Mouse (Mus musculus) kidney, postnatal 0 days (tissue): ENCODE measurements around the gene Palmd. TPM values are rescaled to one million over a fixed set of nuclear protein-coding genes. Genes with fewer than 3 reads are reported as not detected.

Source experiments
- ATAC-seq: fragments of 200-750 bp; cut with Nextera tagmentation; replicated peaks from 2 replicates; pipeline ENCODE4 v1.8.0; 2017; ENCODE audit warnings: low read depth, moderate number of reproducible peaks, moderate TSS enrichment, moderate library complexity; ENCODE audit not compliant: low FRiP score
- DNase-seq: peaks from one replicate; pipeline ENCODE4 v3.0.0-alpha.2; 2016; ENCODE audit warnings: low spot score
- H3K27ac ChIP-seq: fragments of 300-500 bp; sonication (generic); 2 replicates; pipeline ENCODE4 v1.5.1; 2014; ENCODE audit warnings: mild to moderate bottlenecking
- H3K27me3 ChIP-seq: fragments of 300-500 bp; sonication (generic); 2 replicates; pipeline ENCODE4 v1.6.1; 2014; ENCODE audit warnings: low read length, mixed read lengths; ENCODE audit not compliant: insufficient read depth
- H3K36me3 ChIP-seq: fragments of 300-500 bp; sonication (generic); 2 replicates; pipeline ENCODE4 v1.6.1; 2014; ENCODE audit warnings: low read length, mixed read lengths; ENCODE audit not compliant: insufficient read depth
- H3K4me1 ChIP-seq: fragments of 300-500 bp; sonication (generic); replicated peaks from 2 replicates; pipeline ENCODE4 v1.6.1; 2014; ENCODE audit warnings: antibody characterized with exemption, low read length, mixed read lengths; ENCODE audit not compliant: insufficient read depth
- H3K4me2 ChIP-seq: fragments of 300-500 bp; sonication (generic); 2 replicates; pipeline ENCODE4 v1.6.1; 2014; ENCODE audit warnings: mild to moderate bottlenecking, low read length, moderate library complexity, mixed read lengths
- H3K4me3 ChIP-seq: fragments of 300-500 bp; sonication (generic); replicated peaks from 2 replicates; pipeline ENCODE4 v1.5.1; 2014; ENCODE audit warnings: low read depth, low read length
- H3K9ac ChIP-seq: fragments of 300-500 bp; sonication (generic); 2 replicates; pipeline ENCODE4 v1.6.1; 2014; ENCODE audit warnings: low read depth, low read length
- H3K9me3 ChIP-seq: fragments of 300-500 bp; sonication (generic); replicated peaks from 2 replicates; pipeline ENCODE4 v1.6.1; 2016; ENCODE audit warnings: low read length, inconsistent platforms, mixed read lengths
- CTCF ChIP-seq: IDR thresholded peaks from 2 replicates; pipeline ENCODE4 v1.5.1; 2016; ENCODE audit warnings: antibody characterized with exemption, low read depth, mild to moderate bottlenecking, moderate library complexity
- WGBS: fragments of 180-500 bp; shearing (Covaris S2); extraction: QIAGEN DNeasy Blood & Tissue Kit; methylation state at CpG from one replicate; pipeline ENCODE4 v1.1.7; 2014; 5-methylcytosine and 5-hydroxymethylcytosine counted together
- polyA plus RNA-seq: library from polyadenylated mRNA; unstranded; fragments of >200 nt; fragmentation: Nextera tagmentation; extraction: Ambion mirVana; gene quantifications from 2 replicates; pipeline ENCODE4 v1.2.1, GENCODE M21; 2015

The Palmd gene
- polyA plus RNA-seq, 1 experiment from 2014 or later: 2.8 TPM

DNA sequence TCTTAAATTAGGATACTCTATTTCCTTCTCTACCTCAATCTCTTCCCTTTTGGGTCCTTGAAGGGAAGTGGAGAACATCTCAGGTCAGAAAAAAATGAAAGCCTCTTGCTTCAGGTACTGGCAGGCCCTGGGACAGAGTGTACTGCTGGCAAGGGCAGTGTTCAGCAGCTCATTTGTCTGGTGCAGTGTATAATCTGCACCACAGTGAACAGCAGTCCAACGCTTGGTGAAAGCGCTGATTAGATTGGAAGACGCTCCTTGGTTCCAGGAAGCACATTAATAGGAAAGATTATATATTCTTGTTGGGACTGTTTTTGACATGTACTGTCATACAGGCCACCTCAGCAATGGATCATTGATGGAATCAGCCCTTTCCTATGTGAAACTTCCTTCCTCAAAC, 17.3 kb downstream of the Palmd start:
- no peaks in the 10 kb centered on the region for H3K36me3 ChIP-seq
- ATAC-seq (no peak), DNase-seq (no peak)
- no peak overlapping the region for H3K4me3 ChIP-seq
- no peak for TF ChIP-seq CTCF
- H3K27me3 ChIP-seq: no peaks in the 10 kb centered on the region
- 84% methylated on average over 3 of the region's 3 CpGs for WGBS
- no peak overlapping the region for H3K9ac ChIP-seq
- H3K27ac ChIP-seq: no peak overlapping the region
- no peak overlapping the region for H3K4me2 ChIP-seq
- no peaks in the 10 kb centered on the region for H3K9me3 ChIP-seq
- no peaks in the 10 kb centered on the region for H3K4me1 ChIP-seq

DNA sequence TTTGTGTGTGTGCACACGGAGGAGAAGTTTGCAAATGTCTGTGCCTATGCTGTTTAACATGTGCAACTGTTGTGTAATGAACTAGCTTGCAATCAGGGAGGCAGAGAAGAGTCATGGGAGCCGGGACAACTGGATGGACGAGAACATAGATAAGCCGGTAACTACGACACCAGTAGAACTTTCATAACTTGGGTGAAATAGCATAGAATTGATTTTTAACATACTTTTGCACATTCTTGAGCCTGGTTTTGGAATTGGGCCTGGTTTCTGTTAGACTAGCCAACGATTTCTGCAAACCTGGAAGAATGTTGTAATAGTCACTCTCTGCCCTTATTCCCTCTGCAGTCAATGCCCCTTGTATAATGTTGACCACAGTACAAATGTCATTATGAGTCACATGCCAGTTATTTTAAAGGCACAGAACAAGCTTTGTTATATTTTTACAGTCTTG, 18.1 kb downstream of the Palmd start:
- Histone ChIP-seq H3K27ac (no peak overlapping the region), H3K27me3 (no peaks in the 10 kb centered on the region), H3K4me1 (no peaks in the 10 kb centered on the region), H3K9me3 (no peaks in the 10 kb centered on the region), H3K9ac (no peak overlapping the region), H3K4me2 (no peak overlapping the region), H3K36me3 (no peaks in the 10 kb centered on the region), H3K4me3 (no peak overlapping the region)
- TF ChIP-seq CTCF: no peak
- DNase-seq (no peak), ATAC-seq (no peak)
- WGBS: 84% methylated on average over 6 of the region's 6 CpGs

DNA sequence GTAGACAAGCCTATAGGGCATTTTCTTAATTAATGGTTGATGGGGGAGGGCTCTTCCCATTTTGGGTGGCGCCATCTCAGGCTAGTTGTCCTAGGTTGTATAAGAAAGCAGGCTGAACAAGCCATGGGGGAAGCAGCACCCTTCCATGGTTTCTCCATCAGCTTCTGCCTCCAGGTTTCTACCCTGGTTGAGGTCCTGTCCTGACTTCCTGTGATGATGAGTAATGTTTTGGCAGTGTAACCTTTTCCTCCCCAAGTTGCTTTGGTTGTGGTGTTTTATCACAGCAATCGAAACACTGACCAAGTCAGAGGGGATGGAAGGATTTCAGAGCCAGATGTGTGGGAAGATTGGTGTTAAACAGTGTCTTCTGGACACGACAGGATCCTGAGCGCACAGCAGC, 22.3 kb downstream of the Palmd start:
- Histone ChIP-seq H3K36me3 (no peaks in the 10 kb centered on the region), H3K4me1 (no peaks in the 10 kb centered on the region), H3K4me2 (no peak overlapping the region), H3K27ac (no peak overlapping the region), H3K9ac (no peak overlapping the region), H3K27me3 (no peaks in the 10 kb centered on the region), H3K4me3 (no peak overlapping the region), H3K9me3 (no peaks in the 10 kb centered on the region)
- TF ChIP-seq CTCF: no peak
- DNase-seq (no peak), ATAC-seq (no peak)
- WGBS: 69% methylated on average over 4 of the region's 4 CpGs

DNA sequence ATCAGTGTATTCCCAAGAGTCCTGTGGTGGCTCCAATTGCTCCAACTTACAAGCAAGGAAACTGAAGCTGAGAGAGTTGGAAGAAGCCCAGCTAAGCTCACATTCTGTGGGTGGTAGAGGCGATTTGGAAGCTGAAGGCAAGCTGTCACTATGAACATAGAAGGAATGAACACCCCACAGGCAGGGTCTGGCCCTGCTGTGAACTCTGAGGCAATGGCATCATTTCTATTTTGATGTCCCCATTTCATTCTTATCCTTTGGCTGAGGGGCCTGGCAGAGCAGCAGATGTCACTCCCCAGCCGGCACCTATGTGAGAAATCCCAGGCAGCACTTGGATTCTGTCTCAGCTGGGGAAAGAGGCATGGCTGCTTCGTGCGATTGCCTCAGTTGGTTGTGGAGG, 25.4 kb downstream of the Palmd start:
- DNase-seq (no peak), ATAC-seq (no peak)
- 74% methylated on average over 4 of the region's 4 CpGs for WGBS
- no peaks in the 10 kb centered on the region for H3K27me3 ChIP-seq
- TF ChIP-seq CTCF: no peak
- H3K9me3 ChIP-seq: no peaks in the 10 kb centered on the region
- H3K4me3 ChIP-seq: no peak overlapping the region
- H3K36me3 ChIP-seq: no peaks in the 10 kb centered on the region
- no peak overlapping the region for H3K9ac ChIP-seq
- no peak overlapping the region for H3K27ac ChIP-seq
- H3K4me1 ChIP-seq: no peaks in the 10 kb centered on the region
- H3K4me2 ChIP-seq: no peak overlapping the region

DNA sequence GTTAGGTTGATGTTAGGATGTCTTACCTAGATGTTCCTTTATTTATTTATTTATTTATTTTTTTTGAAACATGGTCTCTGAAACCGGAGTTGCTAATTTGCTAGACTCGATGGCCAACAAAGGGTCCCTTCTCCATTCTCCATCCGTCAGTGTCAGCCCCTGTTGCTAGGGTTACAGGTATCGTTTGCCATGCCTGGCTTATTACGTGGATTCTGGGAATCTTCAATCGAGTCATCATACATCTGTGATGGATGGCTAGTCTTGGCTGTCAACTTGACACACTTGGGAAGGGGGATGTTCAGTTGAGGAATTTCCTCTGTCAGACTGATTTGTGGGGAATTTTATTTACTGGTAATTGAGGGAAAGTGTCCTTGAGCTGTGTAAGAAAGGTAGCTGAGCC, 26.0 kb downstream of the Palmd start:
- H3K4me2 ChIP-seq: no peak overlapping the region
- ATAC-seq (no peak), DNase-seq (no peak)
- H3K4me1 ChIP-seq: no peaks in the 10 kb centered on the region
- H3K9me3 ChIP-seq: no peaks in the 10 kb centered on the region
- H3K27ac ChIP-seq: no peak overlapping the region
- no peaks in the 10 kb centered on the region for H3K36me3 ChIP-seq
- 54% methylated on average over 6 of the region's 6 CpGs for WGBS
- TF ChIP-seq CTCF: no peak
- H3K4me3 ChIP-seq: no peak overlapping the region
- H3K27me3 ChIP-seq: no peaks in the 10 kb centered on the region
- no peak overlapping the region for H3K9ac ChIP-seq

DNA sequence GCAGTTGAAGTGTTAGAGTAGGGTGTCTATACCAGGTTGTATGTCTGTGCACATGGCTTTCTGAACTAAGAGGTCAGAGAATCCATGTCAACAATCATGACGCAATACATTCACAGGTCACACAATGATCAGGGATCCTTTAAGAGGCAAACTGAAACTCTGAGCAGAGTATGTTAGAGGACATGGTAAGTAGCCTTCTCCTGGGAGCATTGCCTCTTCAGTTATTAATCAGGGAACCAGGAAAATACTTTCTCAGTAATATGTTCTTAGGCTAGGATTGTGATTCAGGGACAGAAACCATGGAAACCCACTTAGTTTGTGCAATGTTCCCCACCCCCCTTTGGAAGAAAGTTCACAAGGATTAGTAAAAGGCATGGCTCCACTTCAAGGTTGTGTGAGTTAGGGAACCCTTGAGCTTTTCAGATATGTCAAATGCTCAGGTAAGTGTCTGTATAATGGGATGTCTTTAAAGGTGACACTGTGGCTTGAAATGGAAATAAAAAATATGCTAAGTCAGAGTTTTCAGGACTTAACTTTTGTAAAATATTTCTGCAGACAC, 27.1 kb downstream of the Palmd start:
- Histone ChIP-seq H3K36me3 (no peaks in the 10 kb centered on the region), H3K4me2 (no peak overlapping the region), H3K4me3 (no peak overlapping the region), H3K27ac (no peak overlapping the region), H3K9me3 (no peaks in the 10 kb centered on the region), H3K9ac (no peak overlapping the region), H3K4me1 (no peaks in the 10 kb centered on the region), H3K27me3 (no peaks in the 10 kb centered on the region)
- no peak for TF ChIP-seq CTCF
- ATAC-seq (no peak), DNase-seq (no peak)
- WGBS: 100% methylated on average over 1 of the region's 1 CpGs
